Mouse (Mus musculus): Measurements from ENCODE around the gene Ncor2. TPM values are rescaled to one million over a fixed set of nuclear protein-coding genes. Genes with fewer than 3 reads are reported as not detected.

Ncor2 gene
- polyA plus RNA-seq, 1 experiment = 91.1 TPM

DNA sequence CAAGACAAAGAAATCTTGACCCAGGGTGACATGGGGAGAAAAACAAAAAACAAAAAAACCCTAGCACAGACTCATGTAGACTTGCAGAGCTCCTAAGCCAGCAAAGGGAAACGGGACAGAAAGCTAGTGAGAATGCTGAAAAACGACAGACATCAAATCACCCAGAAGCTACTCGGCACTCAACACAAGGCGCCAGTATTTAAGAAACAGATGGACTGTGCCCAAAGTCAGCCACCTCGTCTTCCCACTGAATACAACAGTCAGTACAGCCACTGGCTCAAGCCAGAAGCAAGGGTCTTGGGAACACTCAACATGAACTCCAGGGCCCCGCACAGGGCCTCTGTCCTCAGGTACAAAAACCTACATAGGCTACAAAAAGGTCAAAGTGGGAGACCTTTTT, 7.8 kb downstream of the Ncor2 start:
- H3K4me3 ChIP-seq (ENCODE audit: insufficient read depth, poor library complexity, severe bottlenecking) = no peak overlapping the region
- no peaks in the 10 kb centered on the region for H3K36me3 ChIP-seq (ENCODE audit: control insufficient read depth, insufficient read depth)
- no peak overlapping the region for H3ac ChIP-seq (ENCODE audit: control insufficient read depth, insufficient read length, low read depth)
- peaks cover 100% of the 10 kb centered on the region for H3K79me2 ChIP-seq (ENCODE audit: control insufficient read depth, insufficient read depth)
- no peak for TF ChIP-seq CTCF (IDR thresholded peaks at IDR 0.05; ENCODE audit: control insufficient read depth, insufficient read depth, insufficient read length)
- TF ChIP-seq USF1 (IDR thresholded peaks at IDR 0.05; ENCODE audit: low read depth) = no peak
- TF ChIP-seq MYOD1 (IDR thresholded peaks at IDR 0.05; ENCODE audit: control insufficient read depth, insufficient read length, low read depth) = no peak
- H3K27me3 ChIP-seq (ENCODE audit: control insufficient read depth, insufficient read depth, insufficient read length) = no peaks in the 10 kb centered on the region
- H3K79me3 ChIP-seq (ENCODE audit: low read depth) = peaks cover 96% of the 10 kb centered on the region

DNA sequence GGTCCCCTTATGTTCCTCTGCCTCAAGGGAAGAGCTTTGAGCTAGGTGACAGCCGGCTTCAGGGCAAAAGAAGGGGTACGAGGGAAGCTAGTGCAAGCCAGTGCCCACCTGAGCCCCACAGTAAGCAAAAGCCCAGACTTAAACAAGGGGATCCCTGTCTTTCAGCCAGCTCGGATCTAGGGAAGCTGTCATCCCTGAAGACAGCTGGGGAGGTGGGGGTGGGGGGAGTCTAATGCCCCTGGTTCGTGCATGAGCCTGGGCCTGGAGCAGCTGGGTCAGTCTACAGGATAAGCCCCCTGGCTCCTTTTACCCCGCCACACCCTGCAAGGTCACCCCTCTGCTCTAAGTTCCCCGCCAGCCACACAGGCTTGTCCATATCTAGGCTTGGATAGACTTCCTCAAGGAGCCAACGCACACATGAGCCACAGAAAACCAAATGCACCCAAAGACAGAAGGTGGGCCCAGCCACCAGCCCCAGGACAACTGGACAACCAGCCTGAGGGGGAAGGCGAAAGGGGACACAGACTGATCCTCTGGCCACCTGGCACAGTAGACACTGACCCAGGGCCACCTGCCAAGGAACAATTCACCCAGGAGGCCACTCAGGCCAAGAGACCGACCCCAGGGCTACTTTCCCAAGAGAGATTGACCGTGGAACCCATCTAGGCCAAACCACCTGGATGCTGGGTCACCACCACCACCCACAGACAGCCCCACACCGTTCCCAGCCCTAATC, 8.7 kb downstream of the Ncor2 start:
- H3K27me3 ChIP-seq (ENCODE audit: control insufficient read depth, insufficient read depth, insufficient read length) = no peaks in the 10 kb centered on the region
- no peaks in the 10 kb centered on the region for H3K36me3 ChIP-seq (ENCODE audit: control insufficient read depth, insufficient read depth)
- H3K4me3 ChIP-seq (ENCODE audit: insufficient read depth, poor library complexity, severe bottlenecking) = no peak overlapping the region
- peaks cover 100% of the 10 kb centered on the region for H3K79me2 ChIP-seq (ENCODE audit: control insufficient read depth, insufficient read depth)
- TF ChIP-seq FOSL1 (IDR thresholded peaks at IDR 0.05; ENCODE audit: insufficient read depth, low read length, poor library complexity, severe bottlenecking) (no peak), CTCF (IDR thresholded peaks at IDR 0.05; ENCODE audit: control insufficient read depth, insufficient read depth, insufficient read length) (no peak), MYOG (IDR thresholded peaks at IDR 0.05; ENCODE audit: control insufficient read depth, extremely low read depth, insufficient read length) (no peak), MYOD1 (IDR thresholded peaks at IDR 0.05; ENCODE audit: control insufficient read depth, insufficient read length, low read depth) (no peak), CEBPB (IDR thresholded peaks at IDR 0.05; ENCODE audit: low read depth) (no peak), MAX (IDR thresholded peaks at IDR 0.05) (no peak), USF1 (IDR thresholded peaks at IDR 0.05; ENCODE audit: low read depth) (no peak)
- no peak overlapping the region for H3ac ChIP-seq (ENCODE audit: control insufficient read depth, insufficient read length, low read depth)
- peaks cover 94% of the 10 kb centered on the region for H3K79me3 ChIP-seq (ENCODE audit: low read depth)

DNA sequence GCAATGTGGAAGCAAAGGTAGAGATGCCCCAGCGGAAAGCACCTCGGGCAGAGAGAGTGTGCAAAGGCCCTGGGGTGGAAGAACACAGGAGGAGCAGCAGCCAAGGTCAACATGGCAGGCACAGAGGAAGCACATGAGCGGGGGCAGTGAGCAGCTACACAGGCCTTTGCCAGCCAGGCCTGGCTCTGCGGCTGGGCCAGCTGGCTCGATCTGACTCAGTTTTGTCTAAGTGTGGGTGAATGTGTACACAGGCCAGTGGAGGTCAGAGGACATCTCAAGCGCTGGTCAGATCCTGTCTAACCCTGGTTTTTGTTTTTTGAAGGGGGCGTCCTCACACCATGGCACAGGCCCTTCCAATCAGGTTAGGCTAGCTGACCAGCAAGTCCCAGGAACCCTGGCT, 10.9 kb downstream of the Ncor2 start:
- H3K4me3 ChIP-seq (ENCODE audit: insufficient read depth, poor library complexity, severe bottlenecking) = no peak overlapping the region
- H3K27me3 ChIP-seq (ENCODE audit: control insufficient read depth, insufficient read depth, insufficient read length) = no peaks in the 10 kb centered on the region
- TF ChIP-seq MYOD1 (IDR thresholded peaks at IDR 0.05; ENCODE audit: control insufficient read depth, insufficient read length, low read depth) (no peak), MAX (IDR thresholded peaks at IDR 0.05) (no peak), CTCF (IDR thresholded peaks at IDR 0.05; ENCODE audit: control insufficient read depth, insufficient read depth, insufficient read length) (no peak), USF1 (IDR thresholded peaks at IDR 0.05; ENCODE audit: low read depth) (no peak), FOSL1 (IDR thresholded peaks at IDR 0.05; ENCODE audit: insufficient read depth, low read length, poor library complexity, severe bottlenecking) (no peak), CEBPB (IDR thresholded peaks at IDR 0.05; ENCODE audit: low read depth) (no peak), MYOG (IDR thresholded peaks at IDR 0.05; ENCODE audit: control insufficient read depth, extremely low read depth, insufficient read length) (no peak)
- no peaks in the 10 kb centered on the region for H3K36me3 ChIP-seq (ENCODE audit: control insufficient read depth, insufficient read depth)
- H3K79me2 ChIP-seq (ENCODE audit: control insufficient read depth, insufficient read depth) = peaks cover 100% of the 10 kb centered on the region
- no peak overlapping the region for H3ac ChIP-seq (ENCODE audit: control insufficient read depth, insufficient read length, low read depth)
- peaks cover 91% of the 10 kb centered on the region for H3K79me3 ChIP-seq (ENCODE audit: low read depth)

DNA sequence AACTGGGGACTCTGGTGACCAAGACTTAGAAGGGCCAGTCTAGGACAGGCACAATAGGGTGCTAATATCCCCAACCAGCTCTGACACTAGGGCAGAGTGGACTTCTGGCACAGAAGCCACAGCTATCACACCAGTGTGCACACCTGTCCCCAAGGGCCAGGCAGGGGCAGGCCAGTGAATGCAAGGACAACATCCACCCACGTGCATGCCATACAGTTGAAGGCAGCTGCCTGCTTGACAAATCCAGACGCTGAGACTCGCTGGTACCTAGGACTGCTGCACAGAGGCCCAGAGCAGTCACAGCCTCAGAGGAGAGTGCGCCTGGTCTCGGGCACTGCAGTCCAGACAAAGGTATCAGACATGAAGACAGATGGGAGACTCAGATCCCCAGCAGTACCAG, 11.5 kb downstream of the Ncor2 start:
- H3K36me3 ChIP-seq (ENCODE audit: control insufficient read depth, insufficient read depth) = no peaks in the 10 kb centered on the region
- peaks cover 100% of the 10 kb centered on the region for H3K79me2 ChIP-seq (ENCODE audit: control insufficient read depth, insufficient read depth)
- H3ac ChIP-seq (ENCODE audit: control insufficient read depth, insufficient read length, low read depth) = no peak overlapping the region
- no peak for TF ChIP-seq MYOG (IDR thresholded peaks at IDR 0.05; ENCODE audit: control insufficient read depth, extremely low read depth, insufficient read length)
- no peak for TF ChIP-seq FOSL1 (IDR thresholded peaks at IDR 0.05; ENCODE audit: insufficient read depth, low read length, poor library complexity, severe bottlenecking)
- no peak for TF ChIP-seq USF1 (IDR thresholded peaks at IDR 0.05; ENCODE audit: low read depth)
- TF ChIP-seq MYOD1 (IDR thresholded peaks at IDR 0.05; ENCODE audit: control insufficient read depth, insufficient read length, low read depth) = no peak
- no peak for TF ChIP-seq CTCF (IDR thresholded peaks at IDR 0.05; ENCODE audit: control insufficient read depth, insufficient read depth, insufficient read length)
- TF ChIP-seq MAX (IDR thresholded peaks at IDR 0.05) = no peak
- TF ChIP-seq CEBPB (IDR thresholded peaks at IDR 0.05; ENCODE audit: low read depth) = no peak
- peaks cover 89% of the 10 kb centered on the region for H3K79me3 ChIP-seq (ENCODE audit: low read depth)
- H3K4me3 ChIP-seq (ENCODE audit: insufficient read depth, poor library complexity, severe bottlenecking) = no peak overlapping the region
- H3K27me3 ChIP-seq (ENCODE audit: control insufficient read depth, insufficient read depth, insufficient read length) = no peaks in the 10 kb centered on the region

DNA sequence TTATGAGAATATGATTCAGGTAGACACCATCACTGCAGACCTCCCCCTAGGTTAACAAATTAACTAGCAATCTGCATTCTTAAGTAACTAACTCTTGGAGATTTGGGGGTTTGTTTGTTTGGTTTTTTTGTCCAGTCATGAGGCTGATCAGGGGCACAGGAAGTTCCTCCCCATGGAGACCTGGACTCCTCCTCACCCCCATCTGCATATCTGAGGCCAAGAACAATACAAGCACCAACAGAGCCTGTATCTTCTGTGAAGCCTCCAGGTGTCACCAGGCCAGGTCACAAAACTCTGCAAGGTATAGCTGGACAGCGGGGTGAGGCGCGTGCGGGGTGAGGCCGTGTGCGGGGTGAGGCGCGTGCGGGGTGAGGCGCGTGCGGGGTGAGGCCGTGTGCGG, 13.0 kb downstream of the Ncor2 start:
- Histone ChIP-seq H3K79me2 (ENCODE audit: control insufficient read depth, insufficient read depth) (peaks cover 100% of the 10 kb centered on the region), H3ac (ENCODE audit: control insufficient read depth, insufficient read length, low read depth) (no peak overlapping the region), H3K79me3 (ENCODE audit: low read depth) (peaks cover 89% of the 10 kb centered on the region), H3K27me3 (ENCODE audit: control insufficient read depth, insufficient read depth, insufficient read length) (no peaks in the 10 kb centered on the region), H3K36me3 (ENCODE audit: control insufficient read depth, insufficient read depth) (peaks cover 8% of the 10 kb centered on the region), H3K4me3 (ENCODE audit: insufficient read depth, poor library complexity, severe bottlenecking) (no peak overlapping the region)
- TF ChIP-seq FOSL1 (IDR thresholded peaks at IDR 0.05; ENCODE audit: insufficient read depth, low read length, poor library complexity, severe bottlenecking) (no peak), MYOD1 (IDR thresholded peaks at IDR 0.05; ENCODE audit: control insufficient read depth, insufficient read length, low read depth) (no peak), USF1 (IDR thresholded peaks at IDR 0.05; ENCODE audit: low read depth) (no peak), CTCF (IDR thresholded peaks at IDR 0.05; ENCODE audit: control insufficient read depth, insufficient read depth, insufficient read length) (no peak), MAX (IDR thresholded peaks at IDR 0.05) (no peak), MYOG (IDR thresholded peaks at IDR 0.05; ENCODE audit: control insufficient read depth, extremely low read depth, insufficient read length) (no peak), CEBPB (IDR thresholded peaks at IDR 0.05; ENCODE audit: low read depth) (no peak)
